Mouse (Mus musculus) neutrophil, adult 5-6 weeks (primary cell): ENCODE results near the gene Naa15. TPM values are rescaled to one million over a fixed set of nuclear protein-coding genes. Genes with fewer than 3 reads are reported as not detected.
A peak's percentile ranks its signal among the peaks of the same experiment; 100 is the strongest.

Experiments used
- ATAC-seq: fragments of 151-379, 151-347 bp; 2 replicates; pipeline ENCODE4 v1.8.0; 2017; ENCODE audit warnings: mild to moderate bottlenecking, moderate TSS enrichment; ENCODE audit not compliant: insufficient number of reproducible peaks, poor library complexity, low FRiP score, severe bottlenecking; ENCODE audit errors: extremely low read depth
- total RNA-seq: library from RNA; stranded (forward); fragments of 200-1000 nt; gene quantifications from 2 replicates; pipeline ENCODE4 v1.2.3, GENCODE M21; 2017

The Naa15 gene
- total RNA-seq, 1 experiment from 2014 or later, result 80.2 TPM

DNA sequence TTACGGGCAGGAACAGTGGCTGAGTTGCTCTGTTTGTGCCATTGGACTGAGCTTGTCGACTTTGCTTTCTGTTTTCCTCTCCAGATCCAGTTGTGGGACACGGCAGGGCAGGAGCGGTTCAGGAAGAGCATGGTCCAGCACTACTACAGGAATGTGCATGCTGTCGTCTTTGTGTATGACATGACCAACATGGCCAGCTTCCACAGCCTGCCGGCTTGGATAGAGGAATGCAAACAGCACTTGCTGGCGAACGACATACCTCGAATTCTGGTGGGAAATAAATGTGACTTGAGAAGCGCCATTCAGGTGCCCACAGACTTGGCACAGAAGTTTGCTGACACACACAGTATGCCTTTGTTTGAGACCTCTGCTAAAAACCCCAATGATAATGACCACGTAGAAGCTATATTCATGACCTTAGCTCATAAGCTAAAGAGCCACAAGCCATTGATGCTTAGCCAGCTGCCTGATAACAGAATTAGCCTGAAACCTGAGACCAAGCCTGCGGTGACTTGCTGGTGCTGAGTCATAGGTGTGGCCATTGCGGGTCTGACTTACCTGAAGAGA lies 78.4 kb downstream of the Naa15 start:
- ATAC-seq, result no peak

- ATAC-seq, result no peak
These were observed 79.5 kb downstream of the Naa15 start for GRCm38 (mm10) chr3:51494466-51494865.

DNA sequence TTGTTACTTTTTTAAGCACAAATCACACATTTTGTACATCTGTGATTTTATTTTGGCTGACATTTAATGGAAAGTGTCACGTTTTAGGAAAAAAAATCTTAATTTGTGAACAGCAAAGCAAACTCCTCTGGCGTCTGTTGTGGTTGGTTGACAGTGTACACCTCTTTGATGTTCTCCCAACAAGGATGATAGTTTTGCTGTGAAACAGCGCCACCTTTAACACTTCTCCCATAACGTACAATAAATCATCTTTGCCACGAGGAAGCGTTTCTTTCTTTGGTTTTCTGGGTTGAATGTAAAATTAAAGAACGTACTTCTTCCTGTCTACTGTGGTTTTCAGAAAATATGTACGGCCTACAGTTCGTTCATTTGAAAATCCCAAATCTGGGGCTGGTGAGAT lies 80.7 kb downstream of the Naa15 start:
- ATAC-seq, result no peak

DNA sequence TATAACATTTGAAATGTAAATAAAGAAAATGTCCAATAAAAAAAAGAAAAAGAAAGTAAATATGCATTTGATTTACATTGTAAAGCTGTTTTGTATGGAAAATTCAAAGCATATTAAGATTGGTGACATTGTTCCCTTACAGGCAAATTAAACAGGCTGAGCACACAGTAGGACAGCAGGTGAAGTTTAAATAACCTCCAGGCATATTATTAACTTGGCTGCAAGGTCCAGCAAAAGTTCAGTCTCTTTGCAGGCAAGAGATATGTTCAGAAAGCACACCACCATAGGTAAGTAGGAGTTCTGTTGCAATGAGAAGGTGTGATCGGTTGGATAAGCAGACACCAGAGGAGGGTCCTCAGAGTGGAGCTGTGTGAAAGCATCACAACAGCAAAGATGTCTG lies 83.0 kb downstream of the Naa15 start:
- no peak for ATAC-seq

GRCm38 (mm10) chr3:51498659-51499058 lies 83.7 kb downstream of the Naa15 start:
- ATAC-seq, result no peak

- ATAC-seq, result no peak
These were observed 84.9 kb downstream of the Naa15 start for GRCm38 (mm10) chr3:51499876-51500275.

DNA sequence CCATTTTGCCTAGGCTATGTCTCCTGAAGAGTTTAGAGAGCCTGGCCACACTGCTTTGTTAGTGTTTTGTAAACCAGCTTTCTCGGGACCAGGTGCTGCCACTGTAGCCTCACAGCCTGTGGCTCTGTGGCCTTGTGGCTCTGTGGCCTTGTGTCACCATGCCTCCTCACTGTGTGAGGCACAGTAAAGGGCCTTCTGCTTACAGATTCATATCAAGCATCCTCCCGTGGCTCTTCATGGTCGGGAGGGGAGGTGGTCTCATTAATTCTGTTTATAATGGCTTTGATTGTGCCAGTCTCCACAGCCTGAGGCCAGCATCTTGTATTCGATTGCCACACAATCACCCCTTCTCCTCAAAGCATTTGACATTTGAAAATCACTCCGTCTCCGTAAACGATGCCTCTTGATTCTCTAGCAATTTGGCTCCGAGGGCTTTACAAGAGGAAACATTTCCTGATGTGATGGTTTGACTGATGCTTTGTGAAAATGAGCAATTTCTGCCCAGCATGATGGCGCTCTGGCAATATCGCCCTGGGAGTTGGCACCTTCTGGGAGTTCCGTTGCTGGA lies 89.5 kb downstream of the Naa15 start:
- ATAC-seq, result no peak

DNA sequence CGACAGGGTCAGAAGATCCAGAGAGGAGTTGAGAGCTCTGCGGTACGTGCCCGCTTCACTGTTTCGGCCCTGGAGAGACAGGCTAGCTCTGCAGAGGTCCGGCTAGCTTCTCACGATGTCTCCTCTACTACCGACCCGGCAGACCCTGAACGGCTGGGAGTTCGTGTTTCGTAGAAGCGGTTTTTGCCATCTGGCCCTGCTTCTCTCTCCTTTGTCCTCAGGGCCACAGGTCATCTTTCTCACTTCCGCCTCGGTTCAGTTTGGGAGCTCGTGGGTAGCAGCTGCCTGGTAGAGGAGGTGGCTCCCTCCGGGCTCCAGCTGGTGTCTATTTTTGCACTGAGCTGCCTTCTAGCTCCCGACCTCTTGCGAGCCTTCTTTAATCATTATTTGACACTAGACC lies 90.5 kb downstream of the Naa15 start:
- no peak for ATAC-seq

DNA sequence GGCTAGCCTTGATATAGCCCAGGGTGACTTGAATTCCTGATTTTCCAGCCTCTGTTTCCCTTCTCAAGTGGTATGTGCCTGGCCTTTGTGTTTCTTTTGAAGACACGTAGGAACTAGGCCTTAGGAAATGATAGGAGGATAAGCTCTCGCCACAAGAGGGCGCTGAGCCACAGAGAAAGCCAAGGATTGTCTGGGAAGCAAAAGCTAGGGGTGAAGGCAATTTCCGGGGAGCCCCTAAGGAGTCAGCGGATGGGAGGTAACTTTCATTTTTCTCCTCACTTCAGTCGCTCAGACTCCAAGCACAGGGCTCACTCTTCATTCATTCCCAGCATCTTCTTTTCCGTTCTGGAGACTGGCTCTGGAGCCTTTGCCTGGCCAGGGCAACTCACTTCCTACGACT lies 96.0 kb downstream of the Naa15 start:
- ATAC-seq, result peak; percentile 69; the same call in 1 of the 2 replicates

- ATAC-seq, result no peak
These were observed 97.0 kb downstream of the Naa15 start for GRCm38 (mm10) chr3:51511983-51512382.

GRCm38 (mm10) chr3:51517467-51517866 lies 102.5 kb downstream of the Naa15 start:
- ATAC-seq, result no peak

DNA sequence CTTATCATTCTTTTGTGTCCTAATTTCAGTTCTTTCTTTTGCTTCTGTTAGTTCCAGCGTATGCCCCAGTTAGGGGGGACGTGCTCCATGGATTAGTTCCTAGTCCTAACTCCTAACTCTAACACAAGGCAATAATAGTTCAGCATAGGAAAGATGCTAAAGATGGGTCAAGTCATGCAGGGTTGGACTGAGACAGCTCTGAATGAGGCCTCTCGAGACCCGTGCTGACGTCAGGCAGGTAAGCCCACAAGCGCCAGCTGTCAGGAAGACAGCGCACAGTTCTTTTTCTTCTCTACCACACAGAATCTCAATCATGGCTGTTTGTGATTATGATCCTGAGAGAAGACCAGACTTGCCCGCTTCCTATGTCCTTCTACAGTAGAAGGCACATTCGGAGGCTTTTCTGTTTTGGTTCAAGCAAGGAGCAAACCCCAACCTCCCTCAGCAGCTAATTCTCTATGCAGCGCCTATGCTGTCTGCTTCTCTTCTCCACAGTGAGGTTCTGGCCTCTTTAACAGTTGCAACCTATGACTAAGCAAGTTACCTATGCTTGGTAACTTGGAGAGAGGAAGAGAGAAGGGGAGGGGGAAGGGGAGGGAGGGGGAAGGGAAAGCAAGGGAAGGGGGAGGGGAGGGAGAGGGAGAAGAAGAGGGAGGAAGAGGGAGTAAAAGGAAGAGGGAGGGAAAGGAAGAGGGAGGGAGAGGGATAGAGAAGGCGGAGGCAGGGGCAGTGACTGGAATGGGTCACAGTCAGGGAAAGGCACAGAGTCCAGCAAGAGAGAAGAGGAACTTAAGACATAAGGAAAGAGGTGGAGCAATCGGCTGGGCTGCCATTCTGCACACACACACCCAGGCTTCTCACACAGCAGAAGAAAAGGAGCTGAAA lies 103.2 kb downstream of the Naa15 start:
- peak; percentile 83 for ATAC-seq

DNA sequence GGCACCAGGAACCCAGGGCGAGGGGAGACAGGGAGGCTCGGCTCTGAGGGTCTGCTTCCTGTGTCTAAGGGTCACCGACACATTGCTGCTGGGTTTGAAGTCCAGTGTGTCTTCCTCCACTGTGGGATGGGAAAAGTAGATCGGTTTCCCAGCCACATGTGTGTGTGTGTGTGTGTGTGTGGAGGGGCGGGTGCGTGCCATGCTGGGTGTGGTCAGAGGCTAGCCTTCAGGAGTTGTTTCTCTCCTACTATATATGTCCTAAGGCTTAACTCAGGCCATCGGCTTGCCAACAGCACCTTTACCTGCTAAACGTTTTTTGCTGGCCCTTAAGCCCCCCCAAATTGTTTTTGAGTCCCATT lies 103.8 kb downstream of the Naa15 start:
- ATAC-seq, result no peak

DNA sequence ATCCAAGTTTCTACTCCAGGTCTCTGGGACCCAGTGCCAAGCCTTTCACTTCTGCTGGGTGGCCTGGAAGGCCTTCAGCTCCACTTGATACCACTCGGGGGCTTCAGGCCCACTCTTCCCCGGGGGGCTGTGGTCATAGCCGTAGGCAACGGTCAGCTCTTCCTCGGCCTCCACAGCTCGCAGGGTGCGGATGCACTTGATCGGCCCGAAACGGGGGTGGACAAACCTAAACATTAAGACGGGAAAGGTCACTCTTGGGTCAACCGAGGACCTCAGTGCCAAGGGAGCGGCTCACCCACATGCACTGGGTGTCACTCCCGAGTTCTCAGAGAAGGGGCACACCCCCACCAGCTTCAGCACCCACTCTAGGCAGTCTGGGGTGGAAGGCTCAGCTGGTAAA lies 106.3 kb downstream of the Naa15 start:
- no peak for ATAC-seq

DNA sequence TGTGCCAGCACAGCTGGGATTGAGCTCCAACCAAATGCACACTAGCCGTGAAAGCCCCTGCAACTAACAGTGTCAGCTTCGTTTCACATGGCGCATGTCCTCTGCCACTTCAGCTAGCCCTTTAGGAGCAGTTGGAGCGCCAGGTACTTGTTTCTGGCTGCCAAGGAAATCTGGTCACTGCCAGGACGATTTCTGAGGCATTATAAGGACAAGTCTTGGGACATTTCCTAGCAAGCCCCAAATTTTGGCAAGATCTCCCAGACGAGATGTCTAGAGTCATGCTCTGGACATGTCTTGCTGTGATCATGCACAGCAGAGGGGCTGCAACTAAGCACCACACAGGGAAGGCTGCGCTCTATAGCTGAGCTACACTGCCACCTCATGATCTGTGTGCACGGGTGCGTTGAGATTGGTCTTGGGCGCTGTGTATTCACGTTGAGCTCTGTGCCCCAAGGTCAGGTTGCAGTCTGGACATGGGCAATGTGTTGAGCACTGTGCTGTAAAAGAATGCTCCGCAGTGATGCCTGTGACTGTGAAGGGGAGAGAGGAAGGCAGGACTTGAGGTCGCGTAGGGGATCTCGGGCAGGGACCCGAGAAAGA lies 110.3 kb downstream of the Naa15 start:
- no peak for ATAC-seq

Other genes starting within 250 kb of the Naa15 start
- 4.0 and 6.6 TPM in 2 replicates for gene Noct, start 190.7 kb upstream of the Naa15 start, total RNA-seq
- gene Elf2, start 74.5 kb upstream of the Naa15 start, total RNA-seq, result 173 and 175 TPM in 2 replicates
- not detected in 2 replicates for gene Mgarp, start 18.4 kb upstream of the Naa15 start, total RNA-seq
- gene Ndufc1, start 6.2 kb upstream of the Naa15 start, total RNA-seq, result 9.1 and 17.5 TPM in 2 replicates
- gene Rab33b, start 68.8 kb downstream of the Naa15 start, total RNA-seq, result 30.6 and 32.5 TPM in 2 replicates
- gene Setd7, start 145.7 kb downstream of the Naa15 start, total RNA-seq, result 52.6 and 54.0 TPM in 2 replicates
- 19.1 and 22.7 TPM in 2 replicates for gene Mgst2, start 245.2 kb downstream of the Naa15 start, total RNA-seq